ENCODE assay signal across 11 mouse cellular contexts in the genomic region with DNA sequence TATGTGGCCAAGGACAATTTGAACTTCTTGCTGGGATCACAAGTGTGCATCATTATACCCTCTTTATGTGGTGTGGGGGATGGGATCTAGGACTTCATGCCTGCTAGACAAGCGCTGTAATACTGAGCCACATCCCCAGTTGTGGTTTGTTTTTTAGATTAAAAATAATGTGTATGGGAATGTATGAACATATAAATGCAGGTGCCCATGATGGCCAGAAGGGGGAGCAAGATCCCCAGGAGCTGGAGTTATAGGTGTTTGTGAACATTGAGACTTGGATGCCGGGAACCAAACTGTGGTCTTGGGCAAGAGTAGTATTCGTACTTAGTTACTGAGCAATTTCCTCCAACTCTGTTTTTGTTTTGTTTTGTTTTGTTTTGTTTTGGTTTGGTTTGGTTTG. TPM values are rescaled to one million over a fixed set of nuclear protein-coding genes. Genes with fewer than 3 reads are reported as not detected.
DNase-seq lines count a peak whose midpoint lies in the region; ATAC-seq and TF ChIP-seq lines count a peak whose summit lies in the region.
"Had no signal": no experiment of that assay in that cellular context is flagged by ENCODE, and none has a peak within 500 bp of the region (broad histone marks: within the 10 kb centered on the region; RNA-seq: fewer than 3 reads in every experiment).

No protein-coding gene starts in this region.

- no peaks in the 10 kb centered on the region for H3K36me3 ChIP-seq in heart, postnatal 0 days (replicated peaks; ENCODE audit: control insufficient read depth, insufficient read depth, low read length)
- H3K36me3 ChIP-seq in embryonic facial prominence, embryonic 10.5 days (replicated peaks), result no peaks in the 10 kb centered on the region
- H3K36me3 ChIP-seq in midbrain, embryonic 15.5 days (replicated peaks), result no peaks in the 10 kb centered on the region
- H3K36me3 ChIP-seq: heart, embryonic 12.5 days had no signal

- TF ChIP-seq EP300 in heart, postnatal 0 days (IDR thresholded peaks at IDR 0.05; ENCODE audit: low read depth), result no peak

- no peak for ATAC-seq in heart, postnatal 0 days (ENCODE audit: insufficient read depth, low read depth)
- no peak for ATAC-seq in midbrain, embryonic 15.5 days (replicated peaks)
- ATAC-seq: forebrain, embryonic 13.5 days had no signal

- no peak overlapping the region for H3K27ac ChIP-seq in heart, postnatal 0 days (ENCODE audit: low read depth)
- no peak overlapping the region for H3K27ac ChIP-seq in embryonic facial prominence, embryonic 10.5 days (replicated peaks)
- H3K27ac ChIP-seq in midbrain, embryonic 15.5 days, result no peak overlapping the region
- H3K27ac ChIP-seq: forebrain, embryonic 13.5 days had no signal

- H3K9ac ChIP-seq in heart, postnatal 0 days (replicated peaks; ENCODE audit: low read depth, low read length), result no peak overlapping the region
- no peak overlapping the region for H3K9ac ChIP-seq in midbrain, embryonic 15.5 days
- H3K9ac ChIP-seq: forebrain, embryonic 13.5 days; heart, embryonic 12.5 days had no signal

- H3K4me2 ChIP-seq in heart, postnatal 0 days (ENCODE audit: low read depth, low read length), result no peak overlapping the region
- no peak overlapping the region for H3K4me2 ChIP-seq in midbrain, embryonic 15.5 days

- no peak for DNase-seq in heart, postnatal 0 days (ENCODE audit: low spot score)
- DNase-seq in heart, postnatal 14 days, result no peak
- DNase-seq in thymus, postnatal 0 days (ENCODE audit: low spot score), result peak; percentile 42
- DNase-seq in thymus, postnatal 36 days, result no peak
- peak; percentile 38 for DNase-seq in c-Kit-positive CD71-negative TER-119-negative erythroid progenitor cells, embryonic 14.5 days (ENCODE audit: low read depth)
- DNase-seq in embryonic facial prominence, embryonic 10.5 days (ENCODE audit: low spot score), result no peak
- DNase-seq in adrenal gland, postnatal 25 days, result no peak
- DNase-seq: cerebellum, postnatal 10 days had no signal

- no peaks in the 10 kb centered on the region for H3K27me3 ChIP-seq in heart, postnatal 0 days (ENCODE audit: control insufficient read depth, insufficient read depth, low read length)
- H3K27me3 ChIP-seq in embryonic facial prominence, embryonic 10.5 days (replicated peaks; ENCODE audit: low read depth, poor library complexity, severe bottlenecking), result peaks cover 63% of the 10 kb centered on the region
- peaks cover 33% of the 10 kb centered on the region for H3K27me3 ChIP-seq in midbrain, embryonic 15.5 days (replicated peaks)
- H3K27me3 ChIP-seq: heart, embryonic 12.5 days had no signal

- intact Hi-C loops in heart, postnatal 14 days (cut with DNase I), result loop anchor here (2.0 to 10.0 kb wide), 4 partner anchors 28 to 364 kb away; a partner anchor contains a TSS

- peak; percentile 44 for TF ChIP-seq CTCF in heart, postnatal 0 days (IDR thresholded peaks at IDR 0.05; ENCODE audit: low read depth)

- 79% methylated on average over 3 of the region's 3 CpGs for WGBS in heart, postnatal 0 days
- 81% methylated on average over 3 of the region's 3 CpGs for WGBS in embryonic facial prominence, embryonic 10.5 days
- WGBS in midbrain, embryonic 15.5 days, result 77% methylated on average over 3 of the region's 3 CpGs

- peaks cover 10% of the 10 kb centered on the region for H3K4me1 ChIP-seq in heart, postnatal 0 days (ENCODE audit: control insufficient read depth, insufficient read depth)
- H3K4me1 ChIP-seq in embryonic facial prominence, embryonic 10.5 days, result peaks cover 36% of the 10 kb centered on the region
- H3K4me1 ChIP-seq in midbrain, embryonic 15.5 days, result peaks cover 37% of the 10 kb centered on the region

- no peaks in the 10 kb centered on the region for H3K9me3 ChIP-seq in heart, postnatal 0 days (replicated peaks; ENCODE audit: control insufficient read depth, low read length)
- H3K9me3 ChIP-seq in embryonic facial prominence, embryonic 10.5 days, result 0 out of 2 replicates have a peak, but pooled peaks cover 2% of the 10 kb centered on the region
- no peaks in the 10 kb centered on the region for H3K9me3 ChIP-seq in midbrain, embryonic 15.5 days
- H3K9me3 ChIP-seq: forebrain, embryonic 13.5 days; heart, embryonic 12.5 days had no signal

- no peak overlapping the region for H3K4me3 ChIP-seq in heart, postnatal 0 days (ENCODE audit: low read depth, low read length)
- no peak overlapping the region for H3K4me3 ChIP-seq in embryonic facial prominence, embryonic 10.5 days
- H3K4me3 ChIP-seq in midbrain, embryonic 15.5 days, result no peak overlapping the region
- H3K4me3 ChIP-seq: forebrain, embryonic 13.5 days; heart, embryonic 12.5 days had no signal

RNA-seq across cellular contexts. Expression of a gene that starts 1.3 kb away (rescaled TPM):
- total RNA-seq in heart, postnatal 0 days (2014; rRNA removed; ENCODE audit: low replicate concordance), result 43.6 and 79.4 TPM in 2 replicates
- polyA plus RNA-seq in heart, postnatal 0 days (2015; fragmentation: Nextera tagmentation; extraction: Ambion mirVana), result 43.9 and 49.8 TPM in 2 replicates
- 10 to 100 TPM; 80.3 to 87.5 TPM for total RNA-seq in heart, postnatal 14 days (2021)
- 54.7 and 60.1 TPM in 2 replicates for polyA plus RNA-seq in thymus, postnatal 0 days (2015; fragmentation: Nextera tagmentation; extraction: Ambion mirVana)
- 4.5 and 5.7 TPM in 2 replicates for polyA plus RNA-seq in embryonic facial prominence, embryonic 10.5 days (2016; fragmentation: Nextera tagmentation; extraction: Ambion mirVana)
- 16.1 TPM in 2 replicates for polyA plus RNA-seq in midbrain, embryonic 15.5 days (2015; fragmentation: Nextera tagmentation; extraction: Ambion mirVana)
- total RNA-seq in adrenal gland, postnatal 25 days (2021), result 392 and 423 TPM in 2 replicates

RNA-seq across cellular contexts. Expression of a gene that starts 38.0 kb away (rescaled TPM):
- total RNA-seq in heart, postnatal 0 days (2014; rRNA removed; ENCODE audit: low replicate concordance), result 4.5 and 5.2 TPM in 2 replicates
- 3.1 and 3.7 TPM in 2 replicates for polyA plus RNA-seq in heart, postnatal 0 days (2015; fragmentation: Nextera tagmentation; extraction: Ambion mirVana)
- total RNA-seq in heart, postnatal 14 days (2021), result 1 to 10 TPM; 2.9 to 3.8 TPM
- 10.0 and 10.6 TPM in 2 replicates for polyA plus RNA-seq in thymus, postnatal 0 days (2015; fragmentation: Nextera tagmentation; extraction: Ambion mirVana)
- 12.3 and 13.8 TPM in 2 replicates for polyA plus RNA-seq in embryonic facial prominence, embryonic 10.5 days (2016; fragmentation: Nextera tagmentation; extraction: Ambion mirVana)
- 11.3 and 13.3 TPM in 2 replicates for polyA plus RNA-seq in midbrain, embryonic 15.5 days (2015; fragmentation: Nextera tagmentation; extraction: Ambion mirVana)
- 6.4 and 9.1 TPM in 2 replicates for total RNA-seq in adrenal gland, postnatal 25 days (2021)

RNA-seq across cellular contexts. Expression of a gene that starts 38.1 kb away (rescaled TPM):
- 54.9 and 65.9 TPM in 2 replicates for total RNA-seq in heart, postnatal 0 days (2014; rRNA removed; ENCODE audit: low replicate concordance)
- 105 and 113 TPM in 2 replicates for polyA plus RNA-seq in heart, postnatal 0 days (2015; fragmentation: Nextera tagmentation; extraction: Ambion mirVana)
- total RNA-seq in heart, postnatal 14 days (2021), result 10 to 100 TPM; 77.3 to 80.9 TPM
- polyA plus RNA-seq in thymus, postnatal 0 days (2015; fragmentation: Nextera tagmentation; extraction: Ambion mirVana), result 129 and 137 TPM in 2 replicates
- polyA plus RNA-seq in embryonic facial prominence, embryonic 10.5 days (2016; fragmentation: Nextera tagmentation; extraction: Ambion mirVana), result 143 and 148 TPM in 2 replicates
- polyA plus RNA-seq in midbrain, embryonic 15.5 days (2015; fragmentation: Nextera tagmentation; extraction: Ambion mirVana), result 94.6 and 103 TPM in 2 replicates
- total RNA-seq in adrenal gland, postnatal 25 days (2021), result 67.9 and 69.7 TPM in 2 replicates

Comparison
In these comparisons a context has a peak if more than half of its experiments do, and no peak if none do; other contexts are left out.
1. DNase-seq: peak in thymus, postnatal 0 days (single experiment) and c-Kit-positive CD71-negative TER-119-negative erythroid progenitor cells, embryonic 14.5 days (single experiment); none in heart, postnatal 0 days (single experiment), heart, postnatal 14 days (0 of 2), thymus, postnatal 36 days (0 of 2), embryonic facial prominence, embryonic 10.5 days (single experiment) and adrenal gland, postnatal 25 days (single experiment).